24 mouse cellular contexts compared by ENCODE assay signal in the genomic region with DNA sequence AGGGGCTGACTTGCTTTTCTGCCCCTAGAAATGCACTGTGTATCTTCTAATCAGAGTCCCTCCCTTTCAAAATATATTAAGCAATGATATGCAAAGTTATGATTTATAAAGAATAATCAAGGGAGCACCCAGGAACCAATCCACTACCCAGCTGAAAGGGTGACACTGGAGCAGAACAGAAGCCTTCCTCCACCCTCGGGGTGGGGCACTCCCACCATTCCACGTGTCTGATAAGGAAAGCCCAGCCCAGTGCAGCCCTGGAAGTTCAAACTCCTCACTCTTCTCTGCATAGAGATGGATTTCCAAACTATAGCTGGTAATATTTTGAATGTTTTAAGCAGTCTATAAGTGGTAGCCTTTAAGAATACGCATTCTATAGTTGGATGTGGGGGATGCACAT. TPM values are rescaled to one million over a fixed set of nuclear protein-coding genes. Genes with fewer than 3 reads are reported as not detected.
DNase-seq lines count a peak whose midpoint lies in the region; ATAC-seq and TF ChIP-seq lines count a peak whose summit lies in the region.
"Had no signal": no experiment of that assay in that cellular context is flagged by ENCODE, and none has a peak within 500 bp of the region (broad histone marks: within the 10 kb centered on the region; RNA-seq: fewer than 3 reads in every experiment).

No protein-coding gene starts in this region.

- no peak overlapping the region for H3K4me3 ChIP-seq in heart, embryonic 12.5 days
- no peak overlapping the region for H3K4me3 ChIP-seq in intestine, postnatal 0 days (ENCODE audit: low read depth, low read length)
- H3K4me3 ChIP-seq in stomach, embryonic 16.5 days (replicated peaks; ENCODE audit: low read length) = no peak overlapping the region
- H3K4me3 ChIP-seq: embryonic facial prominence, embryonic 13.5 days; forebrain, embryonic 13.5 days; heart, adult 2 months; hindbrain, embryonic 10.5 days had no signal

- peaks cover 24% of the 10 kb centered on the region for H3K4me1 ChIP-seq in heart, embryonic 12.5 days (replicated peaks)
- no peaks in the 10 kb centered on the region for H3K4me1 ChIP-seq in intestine, postnatal 0 days (replicated peaks; ENCODE audit: control insufficient read depth, insufficient read depth, low read length)
- H3K4me1 ChIP-seq in stomach, embryonic 16.5 days (ENCODE audit: control insufficient read depth, insufficient read depth, low read length) = no peaks in the 10 kb centered on the region
- H3K4me1 ChIP-seq: embryonic facial prominence, embryonic 13.5 days; forebrain, embryonic 13.5 days; hindbrain, embryonic 10.5 days had no signal

- no peaks in the 10 kb centered on the region for H3K36me3 ChIP-seq in heart, embryonic 12.5 days
- H3K36me3 ChIP-seq in intestine, postnatal 0 days (ENCODE audit: control insufficient read depth, insufficient read depth) = no peaks in the 10 kb centered on the region
- H3K36me3 ChIP-seq in stomach, embryonic 16.5 days (ENCODE audit: control insufficient read depth, insufficient read depth, low read length) = no peaks in the 10 kb centered on the region
- H3K36me3 ChIP-seq: embryonic facial prominence, embryonic 13.5 days; hindbrain, embryonic 10.5 days had no signal

- 31% methylated on average over 3 of the region's 3 CpGs for WGBS in heart, embryonic 12.5 days
- WGBS in intestine, postnatal 0 days = 43% methylated on average over 3 of the region's 3 CpGs
- WGBS in stomach, embryonic 16.5 days = 46% methylated on average over 3 of the region's 3 CpGs

- H3K9me3 ChIP-seq in heart, embryonic 12.5 days (replicated peaks) = no peaks in the 10 kb centered on the region
- H3K9me3 ChIP-seq in intestine, postnatal 0 days (ENCODE audit: control insufficient read depth) = no peaks in the 10 kb centered on the region
- no peaks in the 10 kb centered on the region for H3K9me3 ChIP-seq in stomach, embryonic 16.5 days (replicated peaks; ENCODE audit: control insufficient read depth, low read length)
- H3K9me3 ChIP-seq: embryonic facial prominence, embryonic 13.5 days; forebrain, embryonic 13.5 days; hindbrain, embryonic 10.5 days had no signal

- peak; percentile 74 for DNase-seq in heart, adult 11 months
- no peak for DNase-seq in cerebellum, postnatal 36 days
- no peak for DNase-seq in layer of hippocampus, adult 18-20 months (ENCODE audit: low spot score in 2 of 2)
- DNase-seq: adrenal gland, postnatal 10 days; cerebellum, adult 11 months; cerebellum, adult 9-10 months; cerebellum, postnatal 25 days; heart, adult 2 months had no signal

- H3K27me3 ChIP-seq in heart, embryonic 12.5 days (replicated peaks) = no peaks in the 10 kb centered on the region
- H3K27me3 ChIP-seq in intestine, postnatal 0 days (replicated peaks; ENCODE audit: control insufficient read depth, insufficient read depth, low read length) = no peaks in the 10 kb centered on the region
- no peaks in the 10 kb centered on the region for H3K27me3 ChIP-seq in stomach, embryonic 16.5 days (ENCODE audit: control insufficient read depth, insufficient read depth, low read length)
- H3K27me3 ChIP-seq: embryonic facial prominence, embryonic 13.5 days; forebrain, embryonic 13.5 days had no signal

- H3K4me2 ChIP-seq in heart, embryonic 12.5 days = no peak overlapping the region
- H3K4me2 ChIP-seq in intestine, postnatal 0 days (replicated peaks; ENCODE audit: low read depth) = no peak overlapping the region
- H3K4me2 ChIP-seq in stomach, embryonic 16.5 days (ENCODE audit: low read depth, low read length) = no peak overlapping the region
- H3K4me2 ChIP-seq: embryonic facial prominence, embryonic 13.5 days; forebrain, embryonic 13.5 days; heart, embryonic 11.5 days; hindbrain, embryonic 14.5 days had no signal

- H3K9ac ChIP-seq in heart, embryonic 12.5 days = no peak overlapping the region
- no peak overlapping the region for H3K9ac ChIP-seq in intestine, postnatal 0 days (ENCODE audit: low read depth, low read length)
- H3K9ac ChIP-seq in stomach, embryonic 16.5 days (ENCODE audit: low read length) = no peak overlapping the region
- H3K9ac ChIP-seq: embryonic facial prominence, embryonic 13.5 days; forebrain, embryonic 13.5 days; forebrain, postnatal 0 days; hindbrain, embryonic 14.5 days had no signal

- no peak for ATAC-seq in heart, embryonic 12.5 days (ENCODE audit: insufficient number of reproducible peaks, low FRiP score)
- ATAC-seq in erythroid progenitor cell, adult 5-6 weeks (replicated peaks; ENCODE audit: low FRiP score, poor library complexity, severe bottlenecking) = 0 out of 2 replicates have a peak, but pooled peaks have one; percentile 58
- peak; percentile 45; the same call in 1 of the 2 replicates for ATAC-seq in intestine, postnatal 0 days
- ATAC-seq in stomach, embryonic 16.5 days (ENCODE audit: insufficient read depth, low FRiP score) = peak; percentile 92
- ATAC-seq: forebrain, embryonic 13.5 days had no signal

- H3K27ac ChIP-seq in heart, embryonic 12.5 days (ENCODE audit: poor library complexity, severe bottlenecking) = no peak overlapping the region
- H3K27ac ChIP-seq in intestine, postnatal 0 days (ENCODE audit: low read depth, low read length) = no peak overlapping the region
- H3K27ac ChIP-seq in stomach, embryonic 16.5 days (ENCODE audit: low read length) = no peak overlapping the region
- H3K27ac ChIP-seq: embryonic facial prominence, embryonic 13.5 days; forebrain, embryonic 13.5 days; heart, adult 2 months; hindbrain, embryonic 10.5 days; hindbrain, embryonic 14.5 days had no signal

- TF ChIP-seq CTCF in intestine, postnatal 0 days (IDR thresholded peaks at IDR 0.05; ENCODE audit: low read depth) = no peak

RNA-seq across cellular contexts. Expression of a gene that starts 13.5 kb away (rescaled TPM):
- 0.59 and 0.73 TPM in 2 replicates for polyA plus RNA-seq in heart, embryonic 12.5 days (2016; fragmentation: Nextera tagmentation; extraction: Ambion mirVana)
- total RNA-seq in erythroid progenitor cell, adult 5-6 weeks (2015; ENCODE audit: low replicate concordance) = not detected in 2 replicates
- total RNA-seq in erythroid progenitor cell, adult 5-6 weeks (2017; ENCODE audit: low replicate concordance) = not detected in 2 replicates
- polyA plus RNA-seq in intestine, postnatal 0 days (2015; fragmentation: Nextera tagmentation; extraction: Ambion mirVana) = 0.08 and 0.14 TPM in 2 replicates
- polyA plus RNA-seq in stomach, embryonic 16.5 days (2015; fragmentation: Nextera tagmentation; extraction: Ambion mirVana) = 4.5 and 6.7 TPM in 2 replicates
- total RNA-seq in layer of hippocampus, adult 18-20 months (2021) = 10 to 100 TPM in 1 of 2 experiments, 1 to 10 TPM in 1; 9.8 to 10.6 TPM
- total RNA-seq: MEL had no signal
- polyA plus RNA-seq: C2C12 had no signal

RNA-seq across cellular contexts. Expression of a gene that starts 57.4 kb away (rescaled TPM):
- not detected in 2 replicates for polyA plus RNA-seq in heart, embryonic 12.5 days (2016; fragmentation: Nextera tagmentation; extraction: Ambion mirVana)
- total RNA-seq in erythroid progenitor cell, adult 5-6 weeks (2015; ENCODE audit: low replicate concordance) = not detected in 2 replicates
- not detected in 2 replicates for total RNA-seq in erythroid progenitor cell, adult 5-6 weeks (2017; ENCODE audit: low replicate concordance)
- polyA plus RNA-seq in intestine, postnatal 0 days (2015; fragmentation: Nextera tagmentation; extraction: Ambion mirVana) = 0.17 and 0.20 TPM in 2 replicates
- 0.13 and 0.21 TPM in 2 replicates for polyA plus RNA-seq in stomach, embryonic 16.5 days (2015; fragmentation: Nextera tagmentation; extraction: Ambion mirVana)
- not detected for total RNA-seq in layer of hippocampus, adult 18-20 months (2021)
- total RNA-seq: forebrain, postnatal 0 days; gastrocnemius, adult 8-10 months; gastrocnemius, postnatal 4 days; heart, adult 2 months; heart, postnatal 25 days; MEL had no signal
- polyA plus RNA-seq: C2C12; embryonic facial prominence, embryonic 13.5 days; forebrain, embryonic 13.5 days; heart, adult 2 months; heart, embryonic 11.5 days; heart, embryonic 16.5 days; hindbrain, embryonic 10.5 days; hindbrain, embryonic 14.5 days had no signal
